Mouse (Mus musculus) retina, embryonic 14.5 days (tissue): Measurements from ENCODE around the gene Blzf1.
A peak's percentile ranks its signal among the peaks of the same experiment; 100 is the strongest.

Experiments used
- DNase-seq: peaks from one replicate; pipeline ENCODE4 v3.0.0-alpha.2; 2015; ENCODE audit warnings: low spot score

Gene Blzf1

DNA sequence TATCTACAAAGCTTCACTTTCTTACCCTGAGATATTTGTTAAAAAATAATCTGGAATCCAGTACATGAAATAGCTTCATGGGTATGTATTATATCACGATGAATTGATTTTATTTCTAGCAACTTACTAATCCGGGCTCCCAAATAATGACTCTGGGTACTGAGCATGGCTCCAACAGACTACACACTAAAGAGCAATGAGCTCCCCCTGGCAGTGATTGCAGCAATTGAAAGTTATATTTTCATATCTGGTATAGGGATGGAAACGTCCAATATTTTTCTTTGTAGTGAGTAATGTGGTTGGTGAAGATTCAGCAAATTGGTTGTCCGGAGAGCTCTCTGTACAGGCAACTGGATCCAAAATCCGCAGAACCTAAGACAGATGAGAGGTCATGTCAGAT, 15.2 kb downstream of the Blzf1 start:
- DNase-seq = no peak

DNA sequence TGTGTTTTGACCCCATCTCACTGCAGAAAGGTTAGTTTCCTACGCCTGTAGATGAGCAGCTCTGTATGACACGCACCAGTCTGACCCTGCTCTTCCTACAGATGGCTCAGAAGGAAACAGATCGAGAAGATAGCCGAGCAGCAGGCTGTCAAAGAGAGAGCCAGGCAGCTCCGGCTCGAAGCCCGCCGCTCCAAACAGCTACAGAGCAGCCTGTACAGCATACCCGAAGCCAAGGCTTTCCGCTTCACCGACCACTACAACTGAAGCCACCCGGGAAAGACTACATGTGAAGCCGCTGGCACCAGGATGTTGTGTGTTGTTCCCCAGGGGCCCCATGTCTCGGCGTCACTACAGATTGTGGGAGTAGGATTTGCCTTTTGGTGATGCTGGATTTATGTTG, 19.9 kb downstream of the Blzf1 start:
- DNase-seq = peak; percentile 57

DNA sequence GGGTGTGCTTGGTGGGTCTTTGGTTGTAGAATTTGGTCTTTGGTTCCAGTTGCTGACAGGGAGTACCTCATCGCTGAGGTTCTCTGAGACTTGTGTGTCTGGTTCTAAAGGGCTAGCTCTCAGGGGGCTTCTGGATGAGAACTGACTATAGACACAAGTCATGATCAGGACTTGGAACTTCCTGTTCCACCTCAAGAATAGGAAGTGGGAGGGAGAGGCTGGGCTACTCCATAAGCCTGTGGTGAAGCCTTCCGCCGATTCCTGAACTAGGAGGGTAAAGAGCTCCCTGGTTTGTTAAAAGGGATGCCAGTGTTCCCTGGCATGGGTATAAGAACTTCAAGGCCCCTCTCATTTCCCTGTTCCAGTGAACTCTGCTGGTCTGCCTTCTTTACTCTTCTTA, 23.3 kb downstream of the Blzf1 start:
- no peak for DNase-seq

GRCm38 (mm10) chr1:164279332-164279731, 28.0 kb downstream of the Blzf1 start:
- DNase-seq = no peak

DNA sequence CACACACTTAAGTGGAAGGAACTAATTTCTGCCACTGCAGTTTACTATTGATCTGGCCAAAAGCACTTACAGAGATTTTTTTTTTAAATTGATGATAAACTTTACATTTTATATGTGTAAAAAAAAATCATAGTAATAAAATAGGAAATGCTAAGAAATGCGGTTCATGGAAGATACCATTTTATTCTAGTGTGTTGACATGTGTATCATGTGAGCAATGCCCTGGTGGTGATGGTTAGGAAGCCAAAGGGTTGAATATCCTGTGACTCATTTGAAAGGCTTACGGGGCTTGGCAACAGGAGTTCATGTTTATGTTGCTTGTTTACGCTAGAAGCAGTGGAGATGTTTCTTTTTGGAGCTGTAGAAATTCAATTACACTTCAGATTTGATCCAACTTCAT, 30.7 kb downstream of the Blzf1 start:
- DNase-seq = no peak

DNA sequence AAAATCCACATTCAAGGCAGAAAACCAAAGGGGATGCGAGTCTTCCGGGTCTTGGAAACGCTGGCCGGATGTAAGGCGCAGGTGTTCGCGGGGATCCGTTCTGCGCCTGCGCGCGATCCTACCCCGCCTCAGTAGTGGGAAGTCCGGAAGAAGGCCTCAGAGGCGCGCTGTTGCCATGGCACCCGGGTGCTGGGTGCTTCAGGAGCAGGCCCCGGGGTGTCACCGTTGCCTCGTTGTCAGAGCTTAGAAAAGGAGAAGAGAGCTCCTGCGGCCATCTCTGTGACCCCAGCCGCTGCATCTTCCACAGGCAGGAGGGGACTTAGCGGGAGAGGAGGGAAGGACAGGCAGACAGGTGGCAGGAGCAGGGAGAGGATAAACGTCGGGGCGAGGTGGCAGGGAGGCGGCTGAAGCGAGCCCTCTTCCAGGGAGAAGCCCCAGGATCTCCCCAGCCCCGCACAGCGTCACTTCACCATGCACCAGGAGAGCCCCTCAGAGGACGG, 31.8 kb downstream of the Blzf1 start, which contains the start of gene Ccdc181:
Gene Ccdc181, plus strand, starts transcription at position 131 of the 500 bp plus-strand sequence.
- DNase-seq = peak; percentile 95

DNA sequence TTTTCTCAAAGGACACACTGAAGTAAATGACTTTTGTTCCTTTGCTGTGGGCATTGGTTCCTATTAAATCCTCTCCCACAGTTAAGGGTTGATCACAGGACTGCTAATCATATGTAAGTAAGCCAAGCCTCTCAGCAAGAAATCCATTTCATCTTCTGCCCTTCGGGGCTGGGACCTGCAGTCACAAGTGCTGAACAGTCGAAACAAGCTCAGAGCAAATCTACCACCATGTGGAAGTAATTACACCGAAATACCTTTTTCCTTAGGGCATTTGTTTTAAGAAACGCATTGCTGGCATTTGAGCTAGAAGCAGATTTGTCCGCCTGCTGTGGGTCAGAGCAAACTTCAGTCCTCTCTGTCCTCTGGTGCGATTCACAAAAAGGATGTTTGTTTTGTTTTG, 33.6 kb downstream of the Blzf1 start:
- DNase-seq = no peak

GRCm38 (mm10) chr1:164270941-164271340, 36.3 kb downstream of the Blzf1 start:
- DNase-seq = no peak

- no peak for DNase-seq
These were observed 45.7 kb downstream of the Blzf1 start for GRCm38 (mm10) chr1:164261553-164261952.

DNA sequence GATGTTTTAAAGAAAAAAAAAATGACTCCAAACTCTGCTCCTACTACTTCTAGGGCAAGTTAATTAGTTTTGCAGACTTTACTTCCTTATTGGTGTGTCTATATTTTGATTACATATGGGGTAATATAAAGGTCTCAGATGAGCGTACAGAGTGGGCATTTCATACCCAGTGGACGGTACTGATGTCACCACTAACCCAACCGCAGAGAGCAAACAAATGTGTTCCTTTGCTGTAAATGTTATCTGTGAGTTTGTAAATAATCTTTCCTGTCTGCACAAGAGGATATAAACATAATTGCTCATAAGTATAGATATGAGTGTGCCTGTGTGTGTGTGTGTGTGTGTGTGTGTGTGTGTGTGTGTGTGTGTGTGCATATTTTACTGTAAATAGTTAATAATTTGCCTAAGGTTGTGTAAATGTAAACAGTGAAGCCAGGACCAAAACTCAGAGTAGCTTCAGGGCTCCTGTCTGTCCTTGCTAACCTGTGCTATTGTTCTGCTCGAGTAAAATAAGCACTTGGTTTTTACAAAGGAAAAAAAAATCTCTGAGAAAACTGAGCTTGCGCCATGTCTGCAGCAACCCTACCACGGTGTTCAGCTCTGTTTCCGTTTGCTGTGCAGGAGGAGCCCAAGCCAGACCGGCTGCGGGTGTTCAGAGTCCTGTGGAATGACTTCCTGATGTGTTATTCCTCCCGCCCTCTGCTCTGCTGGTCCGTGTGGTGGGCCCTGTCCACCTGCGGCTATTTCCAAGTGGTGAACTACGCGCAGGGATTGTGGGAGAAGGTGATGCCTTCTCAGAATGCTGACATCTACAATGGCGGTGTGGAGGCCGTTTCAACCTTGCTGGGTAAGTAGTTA, 46.9 kb downstream of the Blzf1 start:
- DNase-seq = no peak

DNA sequence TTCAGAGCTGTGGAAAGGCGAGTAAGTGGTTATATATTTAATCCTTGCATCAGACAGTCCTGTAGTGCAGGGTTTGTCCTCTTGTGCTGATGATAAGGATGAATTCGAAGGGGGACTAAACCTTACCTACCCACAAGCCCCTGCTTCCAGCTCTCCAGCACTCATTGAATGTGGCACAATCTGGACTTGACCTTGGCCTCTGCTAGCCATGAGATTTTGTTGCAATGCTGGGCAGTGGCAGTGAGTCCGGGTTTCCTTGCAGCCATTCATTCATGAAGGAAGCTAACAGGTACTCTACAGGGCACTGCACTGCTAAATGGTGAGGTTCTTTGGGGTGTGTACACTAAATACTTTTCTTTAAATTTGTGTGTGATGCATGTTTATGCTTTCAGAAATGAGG, 52.5 kb downstream of the Blzf1 start:
- DNase-seq = no peak

DNA sequence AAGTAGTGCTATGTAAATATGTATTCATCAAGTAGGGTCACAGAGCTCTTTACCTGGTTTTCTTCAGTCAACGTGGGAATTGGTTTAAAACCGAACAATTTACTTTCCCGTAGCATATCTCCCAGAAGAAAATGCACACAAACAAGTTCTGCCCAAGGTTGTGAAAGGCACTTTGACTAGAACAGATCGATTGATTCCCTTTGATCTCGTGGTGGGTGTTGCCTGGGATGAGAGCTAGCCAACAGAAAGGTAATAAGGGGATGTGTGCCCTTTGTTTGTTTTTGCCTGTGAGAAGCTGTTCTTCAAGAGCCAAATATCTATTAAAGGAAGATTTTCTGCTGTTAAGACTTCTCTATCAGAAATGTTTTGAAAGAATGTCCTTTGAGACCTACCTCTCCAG, 54.7 kb downstream of the Blzf1 start:
- DNase-seq = no peak

- DNase-seq = no peak
These were observed 55.9 kb downstream of the Blzf1 start for GRCm38 (mm10) chr1:164251438-164251837.

GRCm38 (mm10) chr1:164250391-164251150, 56.7 kb downstream of the Blzf1 start:
- no peak for DNase-seq

DNA sequence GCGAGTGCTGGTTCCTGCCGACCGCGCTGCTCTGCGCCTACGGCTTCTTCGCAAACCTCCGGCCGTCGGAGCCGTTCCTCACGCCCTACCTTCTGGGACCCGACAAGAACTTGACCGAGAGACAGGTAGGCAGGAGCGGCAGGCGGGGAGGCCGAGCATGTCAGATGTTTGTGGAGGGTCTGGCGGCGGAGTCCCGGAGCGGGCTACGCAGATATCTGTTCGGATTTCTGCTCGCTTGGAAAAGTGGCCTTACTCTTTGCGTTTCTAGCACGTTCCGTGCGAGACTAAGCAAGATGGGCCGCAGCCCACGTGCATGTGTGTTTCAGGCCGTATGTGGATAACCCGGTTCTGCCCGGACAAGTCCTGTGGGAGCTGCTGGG, 58.0 kb downstream of the Blzf1 start:
- no peak for DNase-seq

- peak; percentile 98 for DNase-seq
These were observed 58.6 kb downstream of the Blzf1 start, which contains the start of gene Slc19a2 for GRCm38 (mm10) chr1:164248465-164249331. Gene Slc19a2 (plus strand): TSS chr1:164249046.

- peak; percentile 33 for DNase-seq
These were observed 59.3 kb downstream of the Blzf1 start for GRCm38 (mm10) chr1:164247971-164248370.

- DNase-seq = no peak
These were observed 59.8 kb downstream of the Blzf1 start for GRCm38 (mm10) chr1:164247442-164247841.

DNA sequence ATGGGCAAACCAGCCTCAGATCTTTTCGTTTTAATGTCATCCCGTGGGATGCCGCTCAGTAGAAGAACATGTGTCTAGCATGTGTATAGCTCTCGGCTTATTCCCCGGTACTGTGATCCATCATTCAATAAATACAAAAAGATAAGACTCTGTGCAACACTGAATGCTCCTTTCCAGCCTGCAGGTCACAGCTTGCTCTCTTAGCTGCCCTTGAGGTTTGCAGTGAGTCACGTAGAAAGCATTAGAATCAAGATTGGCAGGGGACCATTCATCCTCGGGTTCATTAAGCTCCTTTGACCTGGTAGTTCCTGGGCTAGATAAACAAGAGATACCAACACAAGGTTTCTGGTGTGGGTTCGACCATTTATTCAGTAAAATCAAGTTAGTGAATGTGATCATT, 64.5 kb downstream of the Blzf1 start:
- DNase-seq = no peak

DNA sequence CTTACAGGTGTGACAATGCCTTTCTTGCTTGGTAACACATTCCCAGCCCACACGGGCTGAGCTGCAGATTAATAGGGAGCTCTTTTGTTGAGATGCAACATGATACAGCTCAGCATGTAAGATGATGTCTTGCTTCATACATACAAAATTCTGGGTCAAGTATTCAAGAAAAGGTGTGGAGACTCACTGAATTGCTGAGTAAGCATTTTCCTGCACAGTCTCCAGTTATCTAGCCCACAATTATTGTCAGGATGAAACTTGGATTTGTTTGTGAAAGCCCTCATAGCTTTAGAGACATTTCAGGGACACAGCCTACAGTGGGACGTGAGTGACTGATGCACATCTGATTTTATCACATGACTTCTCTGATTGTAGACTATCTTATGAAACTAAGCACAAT, 65.8 kb downstream of the Blzf1 start:
- no peak for DNase-seq
